Comparison of ENCODE assay signal across 19 mouse cellular contexts in the genomic region with DNA sequence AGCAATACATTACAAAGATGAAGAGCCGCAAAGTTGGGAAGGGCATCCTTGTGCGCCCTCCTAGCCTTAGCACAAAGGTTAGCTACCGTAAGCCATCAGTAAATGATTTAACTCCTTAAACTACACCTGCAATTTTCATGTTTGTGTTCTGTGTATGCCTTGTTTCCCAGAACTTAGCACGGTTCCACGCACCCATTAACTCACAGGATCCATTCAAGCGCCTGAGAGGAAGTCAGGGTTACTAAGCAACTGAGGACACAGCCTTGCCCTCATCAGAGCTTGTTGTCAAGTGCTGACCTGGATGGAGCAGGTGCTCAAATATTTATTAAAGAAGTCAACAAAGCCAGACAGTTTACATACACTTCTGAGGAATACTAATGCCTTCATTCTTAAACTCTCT. TPM values are rescaled to one million over a fixed set of nuclear protein-coding genes. Genes with fewer than 3 reads are reported as not detected.
DNase-seq lines count a peak whose midpoint lies in the region; ATAC-seq lines count a peak whose summit lies in the region.
"Had no signal": no experiment of that assay in that cellular context is flagged by ENCODE, and none has a peak within 500 bp of the region (broad histone marks: within the 10 kb centered on the region; RNA-seq: fewer than 3 reads in every experiment).

No protein-coding gene starts in this region.

- peaks cover 15% of the 10 kb centered on the region for H3K4me1 ChIP-seq in lung, embryonic 15.5 days

- DNase-seq in lung, postnatal 14 days = no peak
- peak; percentile 52 for DNase-seq in kidney, adult 18-20 months
- DNase-seq in kidney, postnatal 14 days = peak; percentile 61
- DNase-seq in yolk sac, embryonic 10.5 days (ENCODE audit: low spot score) = peak; percentile 64
- DNase-seq in thymus, postnatal 36 days = no peak
- DNase-seq in left cerebral cortex, postnatal 14 days (ENCODE audit: low spot score in 2 of 2) = no peak
- DNase-seq: adrenal gland, adult 2 months; cerebellum, adult 11-12 months; left cerebral cortex, postnatal 4 days; liver, embryonic 13.5 days had no signal

- no peak overlapping the region for H3K4me2 ChIP-seq in lung, embryonic 15.5 days
- H3K4me2 ChIP-seq: embryonic facial prominence, embryonic 13.5 days; liver, embryonic 13.5 days had no signal

- H3K4me3 ChIP-seq in lung, embryonic 15.5 days = no peak overlapping the region
- H3K4me3 ChIP-seq: embryonic facial prominence, embryonic 13.5 days; liver, embryonic 13.5 days had no signal

- WGBS in lung, embryonic 15.5 days = 53% methylated on average over 6 of the region's 6 CpGs

- H3K36me3 ChIP-seq in lung, embryonic 15.5 days = no peaks in the 10 kb centered on the region
- H3K36me3 ChIP-seq: embryonic facial prominence, embryonic 13.5 days; liver, embryonic 13.5 days had no signal

- no peak overlapping the region for H3K9ac ChIP-seq in lung, embryonic 15.5 days
- H3K9ac ChIP-seq: embryonic facial prominence, embryonic 13.5 days; liver, embryonic 13.5 days had no signal

- no peaks in the 10 kb centered on the region for H3K27me3 ChIP-seq in lung, embryonic 15.5 days
- H3K27me3 ChIP-seq: embryonic facial prominence, embryonic 13.5 days; liver, embryonic 13.5 days had no signal

- no peaks in the 10 kb centered on the region for H3K9me3 ChIP-seq in lung, embryonic 15.5 days
- H3K9me3 ChIP-seq: embryonic facial prominence, embryonic 13.5 days; liver, embryonic 13.5 days had no signal

- peak overlapping the region; percentile 33; the same call in 1 of the 2 replicates for H3K27ac ChIP-seq in lung, embryonic 15.5 days
- H3K27ac ChIP-seq: embryonic facial prominence, embryonic 13.5 days; liver, embryonic 13.5 days had no signal

- ATAC-seq in lung, embryonic 15.5 days (ENCODE audit: borderline replicate concordance, extremely low read depth, low FRiP score, low TSS enrichment) = no peak
- ATAC-seq: midbrain, embryonic 16.5 days had no signal

- intact Hi-C loops in left cerebral cortex, postnatal 14 days (cut with DNase I) = no loop called here

RNA-seq across cellular contexts. Expression of a gene that starts 2.9 kb away (rescaled TPM):
- polyA plus RNA-seq in lung, embryonic 15.5 days (2015; fragmentation: Nextera tagmentation; extraction: Ambion mirVana) = 25.3 and 26.1 TPM in 2 replicates
- 10 to 100 TPM; 72.2 to 74.1 TPM for total RNA-seq in left cerebral cortex, postnatal 14 days (2021)

RNA-seq across cellular contexts. Expression of a gene that starts 32.2 kb away (rescaled TPM):
- polyA plus RNA-seq in lung, embryonic 15.5 days (2015; fragmentation: Nextera tagmentation; extraction: Ambion mirVana) = 30.8 and 31.5 TPM in 2 replicates
- total RNA-seq in left cerebral cortex, postnatal 14 days (2021) = 1 to 10 TPM; 6.3 to 7.4 TPM

RNA-seq across cellular contexts. Expression of a gene that starts 55.5 kb away (rescaled TPM):
- not detected in 2 replicates for polyA plus RNA-seq in lung, embryonic 15.5 days (2015; fragmentation: Nextera tagmentation; extraction: Ambion mirVana)
- not detected for total RNA-seq in left cerebral cortex, postnatal 14 days (2021)
- total RNA-seq: adrenal gland, adult 2 months; ES-E14; gastrocnemius, postnatal 4 days; layer of hippocampus, postnatal 14 days; left cerebral cortex, postnatal 4 days had no signal
- polyA plus RNA-seq: embryonic facial prominence, embryonic 13.5 days; heart, embryonic 14.5 days; intestine, embryonic 14.5 days; midbrain, embryonic 16.5 days; neural tube, embryonic 11.5 days had no signal

Comparison
In these comparisons a context has a peak if more than half of its experiments do, and no peak if none do; other contexts are left out.
1. DNase-seq: peak in kidney, adult 18-20 months (single experiment), kidney, postnatal 14 days (single experiment) and yolk sac, embryonic 10.5 days (single experiment); none in lung, postnatal 14 days (single experiment), thymus, postnatal 36 days (0 of 2) and left cerebral cortex, postnatal 14 days (0 of 2).